Mouse (Mus musculus): ENCODE measurements around the gene Notch4. TPM values are rescaled to one million over a fixed set of nuclear protein-coding genes. Genes with fewer than 3 reads are reported as not detected.

Notch4 gene
- total RNA-seq, 2 experiments from 2014 or later: 33.8 to 40.6 TPM

GRCm38 (mm10) chr17:34593752-34594525 is 29.9 kb downstream of the Notch4 start:
- no peak for DNase-seq

GRCm38 (mm10) chr17:34596098-34596497 is 32.0 kb downstream of the Notch4 start:
- no peak for DNase-seq

- no peak for DNase-seq
Observed at GRCm38 (mm10) chr17:34597566-34598095, 33.6 kb downstream of the Notch4 start, which contains the start of gene Ager. Gene Ager (plus strand): TSS chr17:34597862.

GRCm38 (mm10) chr17:34599891-34600290 is 35.8 kb downstream of the Notch4 start:
- DNase-seq: no peak

GRCm38 (mm10) chr17:34601796-34602195 is 37.7 kb downstream of the Notch4 start:
- DNase-seq: no peak

GRCm38 (mm10) chr17:34603375-34604060 is 39.5 kb downstream of the Notch4 start, which contains the start of gene Rnf5:
Gene Rnf5 (minus strand): TSS chr17:34603690.
- DNase-seq: peak; percentile 100

GRCm38 (mm10) chr17:34604061-34604508 is 40.0 kb downstream of the Notch4 start, which contains the start of gene Agpat1:
Gene Agpat1 (plus strand): TSS chr17:34604262.
- peak; percentile 98 to 100 for DNase-seq

- DNase-seq: peak in 1 of 2 experiments; percentile 61
Observed at GRCm38 (mm10) chr17:34604511-34605237, 40.6 kb downstream of the Notch4 start.

- peak; percentile 97 to 98 for DNase-seq
Observed at GRCm38 (mm10) chr17:34605609-34606008, 41.5 kb downstream of the Notch4 start.

GRCm38 (mm10) chr17:34606186-34607039 is 42.3 kb downstream of the Notch4 start:
- no peak for DNase-seq

- no peak for DNase-seq
Observed at GRCm38 (mm10) chr17:34607997-34608396, 43.9 kb downstream of the Notch4 start.

GRCm38 (mm10) chr17:34611050-34611449 is 47.0 kb downstream of the Notch4 start:
- DNase-seq: no peak

- no peak for DNase-seq
Observed at GRCm38 (mm10) chr17:34613054-34613645, 49.1 kb downstream of the Notch4 start.

- DNase-seq: no peak
Observed at GRCm38 (mm10) chr17:34613830-34614229, 49.8 kb downstream of the Notch4 start.

- no peak for DNase-seq
Observed at GRCm38 (mm10) chr17:34615871-34616270, 51.8 kb downstream of the Notch4 start, which contains the start of gene Egfl8. Gene Egfl8 (minus strand): TSS chr17:34615971.

- DNase-seq: peak; percentile 71 to 89
Observed at GRCm38 (mm10) chr17:34618999-34619398, 54.9 kb downstream of the Notch4 start.

GRCm38 (mm10) chr17:34621006-34621405 is 56.9 kb downstream of the Notch4 start:
- no peak for DNase-seq

GRCm38 (mm10) chr17:34623161-34623560 is 59.1 kb downstream of the Notch4 start:
- no peak for DNase-seq

- no peak for DNase-seq
Observed at GRCm38 (mm10) chr17:34624981-34625380, 60.9 kb downstream of the Notch4 start.

GRCm38 (mm10) chr17:34626062-34626772 is 62.1 kb downstream of the Notch4 start:
- no peak for DNase-seq

Data from heart, adult 18-20 months (tissue).